Mouse (Mus musculus): ENCODE results near the gene Adamts18.

The Adamts18 gene

GRCm38 (mm10) chr8:113848653-113849135 lies at the start of gene Adamts18:
TSS of gene Adamts18 (minus strand) at chr8:113848738.
- DNase-seq (ENCODE audit: low spot score): peak; percentile 7

GRCm38 (mm10) chr8:113896446-113896845 lies 47.9 kb upstream of the Adamts18 start:
- no peak for DNase-seq (ENCODE audit: low spot score)

- no peak for DNase-seq (ENCODE audit: low spot score)
Observed at GRCm38 (mm10) chr8:113891376-113891775, 42.8 kb upstream of the Adamts18 start.

- DNase-seq (ENCODE audit: low spot score): no peak
Observed at GRCm38 (mm10) chr8:113886509-113886908, 38.0 kb upstream of the Adamts18 start.

GRCm38 (mm10) chr8:113885101-113885500 lies 36.6 kb upstream of the Adamts18 start:
- DNase-seq (ENCODE audit: low spot score): no peak

- no peak for DNase-seq (ENCODE audit: low spot score)
Observed at GRCm38 (mm10) chr8:113883994-113884393, 35.5 kb upstream of the Adamts18 start.

GRCm38 (mm10) chr8:113882558-113882957 lies 34.0 kb upstream of the Adamts18 start:
- DNase-seq (ENCODE audit: low spot score): no peak

GRCm38 (mm10) chr8:113878411-113879006 lies 30.0 kb upstream of the Adamts18 start:
- no peak for DNase-seq (ENCODE audit: low spot score)

- DNase-seq (ENCODE audit: low spot score): no peak
Observed at GRCm38 (mm10) chr8:113873446-113874120, 25.0 kb upstream of the Adamts18 start.

GRCm38 (mm10) chr8:113872436-113872835 lies 23.9 kb upstream of the Adamts18 start:
- DNase-seq (ENCODE audit: low spot score): no peak

GRCm38 (mm10) chr8:113866530-113866929 lies 18.0 kb upstream of the Adamts18 start:
- DNase-seq (ENCODE audit: low spot score): no peak

- no peak for DNase-seq (ENCODE audit: low spot score)
Observed at GRCm38 (mm10) chr8:113865326-113866093, 17.0 kb upstream of the Adamts18 start.

GRCm38 (mm10) chr8:113859890-113860683 lies 11.5 kb upstream of the Adamts18 start:
- DNase-seq (ENCODE audit: low spot score): no peak

GRCm38 (mm10) chr8:113858801-113859200 lies 10.3 kb upstream of the Adamts18 start:
- no peak for DNase-seq (ENCODE audit: low spot score)

GRCm38 (mm10) chr8:113854622-113855293 lies 6.2 kb upstream of the Adamts18 start:
- no peak for DNase-seq (ENCODE audit: low spot score)

- no peak for DNase-seq (ENCODE audit: low spot score)
Observed at GRCm38 (mm10) chr8:113853714-113854113, 5.2 kb upstream of the Adamts18 start.

- DNase-seq (ENCODE audit: low spot score): no peak
Observed at GRCm38 (mm10) chr8:113851655-113852054, 3.1 kb upstream of the Adamts18 start.

- no peak for DNase-seq (ENCODE audit: low spot score)
Observed at GRCm38 (mm10) chr8:113848081-113848652, 371 bp downstream of the Adamts18 start.

- DNase-seq (ENCODE audit: low spot score): no peak
Observed at GRCm38 (mm10) chr8:113847606-113848080, 895 bp downstream of the Adamts18 start.

GRCm38 (mm10) chr8:113846669-113847068 lies 1.9 kb downstream of the Adamts18 start:
- DNase-seq (ENCODE audit: low spot score): no peak

GRCm38 (mm10) chr8:113844801-113845301 lies 3.7 kb downstream of the Adamts18 start:
- DNase-seq (ENCODE audit: low spot score): no peak
